Mouse (Mus musculus): ENCODE results near the gene Brdt. TPM values are rescaled to one million over a fixed set of nuclear protein-coding genes. Genes with fewer than 3 reads are reported as not detected.
A peak's percentile ranks its signal among the peaks of the same experiment; 100 is the strongest.
"Not testable (repeated sequence)": the region's sequence is repeated elsewhere in the genome, so short reads cannot be mapped to it uniquely, and the experiment has no call there.

Brdt gene
- total RNA-seq, 1 experiment from 2014 or later: 1.3 TPM

- ATAC-seq (replicated peaks in 1 of 2; ENCODE audit: insufficient read depth in 1 of 2, low FRiP score in 2 of 2, low TSS enrichment in 1 of 2, low read depth in 1 of 2, poor library complexity in 2 of 2, severe bottlenecking in 2 of 2): no peak
These were observed 26.7 kb upstream of the Brdt start for GRCm38 (mm10) chr5:107304117-107304825.

- ATAC-seq (replicated peaks in 1 of 2; ENCODE audit: insufficient read depth in 1 of 2, low FRiP score in 2 of 2, low TSS enrichment in 1 of 2, low read depth in 1 of 2, poor library complexity in 2 of 2, severe bottlenecking in 2 of 2): no peak
These were observed 23.5 kb upstream of the Brdt start for GRCm38 (mm10) chr5:107307432-107307831.

GRCm38 (mm10) chr5:107317141-107317540, 13.8 kb upstream of the Brdt start:
- no peak for ATAC-seq (replicated peaks in 1 of 2; ENCODE audit: insufficient read depth in 1 of 2, low FRiP score in 2 of 2, low TSS enrichment in 1 of 2, low read depth in 1 of 2, poor library complexity in 2 of 2, severe bottlenecking in 2 of 2)

GRCm38 (mm10) chr5:107320703-107321102, 10.3 kb upstream of the Brdt start:
- no peak for ATAC-seq (replicated peaks in 1 of 2; ENCODE audit: insufficient read depth in 1 of 2, low FRiP score in 2 of 2, low TSS enrichment in 1 of 2, low read depth in 1 of 2, poor library complexity in 2 of 2, severe bottlenecking in 2 of 2)

GRCm38 (mm10) chr5:107340404-107340803, 9.4 kb downstream of the Brdt start:
- ATAC-seq (replicated peaks in 1 of 2; ENCODE audit: insufficient read depth in 1 of 2, low FRiP score in 2 of 2, low TSS enrichment in 1 of 2, low read depth in 1 of 2, poor library complexity in 2 of 2, severe bottlenecking in 2 of 2): no peak

- ATAC-seq (replicated peaks in 1 of 2; ENCODE audit: insufficient read depth in 1 of 2, low FRiP score in 2 of 2, low TSS enrichment in 1 of 2, low read depth in 1 of 2, poor library complexity in 2 of 2, severe bottlenecking in 2 of 2): no peak
These were observed 11.9 kb downstream of the Brdt start for GRCm38 (mm10) chr5:107342891-107343290.

GRCm38 (mm10) chr5:107346214-107346613, 15.3 kb downstream of the Brdt start:
- ATAC-seq (replicated peaks in 1 of 2; ENCODE audit: insufficient read depth in 1 of 2, low FRiP score in 2 of 2, low TSS enrichment in 1 of 2, low read depth in 1 of 2, poor library complexity in 2 of 2, severe bottlenecking in 2 of 2): no peak

GRCm38 (mm10) chr5:107352566-107352965, 21.6 kb downstream of the Brdt start:
- no peak for ATAC-seq (replicated peaks in 1 of 2; ENCODE audit: insufficient read depth in 1 of 2, low FRiP score in 2 of 2, low TSS enrichment in 1 of 2, low read depth in 1 of 2, poor library complexity in 2 of 2, severe bottlenecking in 2 of 2)

- no peak for ATAC-seq (replicated peaks in 1 of 2; ENCODE audit: insufficient read depth in 1 of 2, low FRiP score in 2 of 2, low TSS enrichment in 1 of 2, low read depth in 1 of 2, poor library complexity in 2 of 2, severe bottlenecking in 2 of 2)
These were observed 23.0 kb downstream of the Brdt start for GRCm38 (mm10) chr5:107353981-107354380.

- no peak for ATAC-seq (replicated peaks in 1 of 2; ENCODE audit: insufficient read depth in 1 of 2, low FRiP score in 2 of 2, low TSS enrichment in 1 of 2, low read depth in 1 of 2, poor library complexity in 2 of 2, severe bottlenecking in 2 of 2)
These were observed 24.8 kb downstream of the Brdt start for GRCm38 (mm10) chr5:107355801-107356200.

- ATAC-seq (replicated peaks in 1 of 2; ENCODE audit: insufficient read depth in 1 of 2, low FRiP score in 2 of 2, low TSS enrichment in 1 of 2, low read depth in 1 of 2, poor library complexity in 2 of 2, severe bottlenecking in 2 of 2): no peak
These were observed 26.8 kb downstream of the Brdt start for GRCm38 (mm10) chr5:107357723-107358122.

GRCm38 (mm10) chr5:107359395-107360053, 28.6 kb downstream of the Brdt start:
- peak; percentile 99 to 100 for ATAC-seq (replicated peaks in 1 of 2; ENCODE audit: insufficient read depth in 1 of 2, low FRiP score in 2 of 2, low TSS enrichment in 1 of 2, low read depth in 1 of 2, poor library complexity in 2 of 2, severe bottlenecking in 2 of 2)

GRCm38 (mm10) chr5:107360054-107360730, 29.2 kb downstream of the Brdt start:
- ATAC-seq (replicated peaks in 1 of 2; ENCODE audit: insufficient read depth in 1 of 2, low FRiP score in 2 of 2, low TSS enrichment in 1 of 2, low read depth in 1 of 2, poor library complexity in 2 of 2, severe bottlenecking in 2 of 2): no peak

GRCm38 (mm10) chr5:107370040-107370439, 39.1 kb downstream of the Brdt start:
- ATAC-seq (replicated peaks in 1 of 2; ENCODE audit: insufficient read depth in 1 of 2, low FRiP score in 2 of 2, low TSS enrichment in 1 of 2, low read depth in 1 of 2, poor library complexity in 2 of 2, severe bottlenecking in 2 of 2): no peak

GRCm38 (mm10) chr5:107371335-107371734, 40.4 kb downstream of the Brdt start:
- ATAC-seq (replicated peaks in 1 of 2; ENCODE audit: insufficient read depth in 1 of 2, low FRiP score in 2 of 2, low TSS enrichment in 1 of 2, low read depth in 1 of 2, poor library complexity in 2 of 2, severe bottlenecking in 2 of 2): no peak

- peak; percentile 77 to 93 for ATAC-seq (replicated peaks in 1 of 2; ENCODE audit: insufficient read depth in 1 of 2, low FRiP score in 2 of 2, low TSS enrichment in 1 of 2, low read depth in 1 of 2, poor library complexity in 2 of 2, severe bottlenecking in 2 of 2)
These were observed 42.3 kb downstream of the Brdt start for GRCm38 (mm10) chr5:107373256-107373655.

GRCm38 (mm10) chr5:107386448-107386847, 55.5 kb downstream of the Brdt start:
- ATAC-seq (replicated peaks in 1 of 2; ENCODE audit: insufficient read depth in 1 of 2, low FRiP score in 2 of 2, low TSS enrichment in 1 of 2, low read depth in 1 of 2, poor library complexity in 2 of 2, severe bottlenecking in 2 of 2): not testable (repeated sequence)

- no peak for ATAC-seq (replicated peaks in 1 of 2; ENCODE audit: insufficient read depth in 1 of 2, low FRiP score in 2 of 2, low TSS enrichment in 1 of 2, low read depth in 1 of 2, poor library complexity in 2 of 2, severe bottlenecking in 2 of 2)
These were observed 56.8 kb downstream of the Brdt start for GRCm38 (mm10) chr5:107387788-107388187.

All from hematopoietic stem cell, adult 5-6 weeks (primary cell).